Mouse (Mus musculus) heart, adult 10 weeks (tissue): ENCODE results near the gene Eif3d. TPM values are rescaled to one million over a fixed set of nuclear protein-coding genes. Genes with fewer than 3 reads are reported as not detected.

Experiments
- polyA plus RNA-seq: library from polyadenylated mRNA; stranded (reverse); fragments of 350-450 nt; fragmentation: Illumina TruSeq; extraction: RNeasy Lipid Tissue Mini Kit (QIAGEN cat#74804); gene quantifications from one replicate; pipeline ENCODE4 v1.2.3, GENCODE M21; 2014; ENCODE audit warnings: low read depth, low replicate concordance

Eif3d gene
- polyA plus RNA-seq, result 70.0 TPM

DNA sequence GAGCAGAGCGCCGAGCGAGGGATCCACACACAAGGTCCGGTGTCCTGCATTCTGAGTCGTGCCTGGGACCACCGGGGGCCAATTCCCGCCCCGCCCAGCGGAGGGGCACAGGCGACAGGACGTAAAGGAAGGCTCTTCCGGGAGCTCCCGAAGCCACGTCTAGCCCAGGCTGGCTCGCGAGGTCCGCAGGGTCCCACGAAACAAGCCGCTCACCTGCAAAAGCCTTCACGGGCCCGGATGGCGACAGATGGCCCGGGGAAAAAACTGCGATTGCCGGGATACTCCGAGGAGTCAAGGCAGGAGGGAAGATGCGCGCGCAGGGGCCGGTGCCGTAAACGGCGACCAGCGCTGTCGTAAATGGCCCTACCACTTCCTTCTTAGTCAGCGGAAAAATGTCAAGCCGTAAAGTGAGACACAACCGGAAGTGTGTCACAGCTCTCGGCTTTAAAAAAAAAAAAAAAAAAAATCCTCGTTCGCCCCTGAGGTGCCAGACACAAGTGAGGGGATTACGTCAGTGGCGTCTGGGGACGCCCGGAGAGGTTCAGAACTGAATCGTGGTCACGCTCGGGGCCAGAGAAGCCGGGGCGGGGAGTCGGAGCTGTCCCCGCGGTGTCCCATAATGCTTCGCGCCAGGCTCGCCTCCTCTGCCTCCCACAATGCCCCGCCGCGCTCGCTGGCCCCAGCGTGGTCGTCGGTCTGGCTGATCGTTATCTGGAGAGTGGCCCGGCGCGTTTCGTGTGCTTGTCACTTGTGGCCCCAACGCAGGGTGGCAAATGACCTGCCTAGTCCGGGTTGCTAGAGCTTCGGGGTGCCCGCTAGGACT, at the start of gene Eif3d:
TSS of gene Eif3d (minus strand) at position 344 of the 823 bp plus-strand sequence.

GRCm38 (mm10) chr15:77956404-77956901, 14.2 kb downstream of the Eif3d start, which contains the start of gene Foxred2:
Gene Foxred2, minus strand, starts transcription at chr15:77956722.

GRCm38 (mm10) chr15:77928673-77929331, 41.8 kb downstream of the Eif3d start, which contains the start of gene Txn2:
Gene Txn2, minus strand, starts transcription at chr15:77929006.

Other genes starting within 250 kb of the Eif3d start
- 1.0 TPM for gene Apol9b, start 241.8 kb downstream of the Eif3d start, polyA plus RNA-seq
- not detected for gene Apol8, start 213.8 kb downstream of the Eif3d start, polyA plus RNA-seq
- gene Myh9, start 128.6 kb downstream of the Eif3d start, polyA plus RNA-seq, result 40.0 TPM
- 377 TPM for gene Txn2, start 41.8 kb downstream of the Eif3d start, polyA plus RNA-seq
- gene Foxred2, start 14.1 kb downstream of the Eif3d start, polyA plus RNA-seq, result 0.79 TPM
- gene Cacng2, start 149.2 kb upstream of the Eif3d start, polyA plus RNA-seq, result not detected
- 13.9 TPM for gene Ift27, start 203.3 kb upstream of the Eif3d start, polyA plus RNA-seq
- 1.9 TPM for gene Pvalb, start 235.6 kb upstream of the Eif3d start, polyA plus RNA-seq